Mouse (Mus musculus) forebrain, embryonic 16.5 days (tissue): ENCODE measurements at regions not wholly inside any gene's neighbourhood (a gene's known extent, or its start where the extent isn't known, plus 50 kb on each side); places are given as distances from the start of the nearest gene placed in this dataset.

Experiments
- ATAC-seq: fragments of 200-750 bp; cut with Nextera tagmentation; 2 replicates; pipeline ENCODE4 v1.8.0; 2017; ENCODE audit warnings: mild to moderate bottlenecking, moderate library complexity
- H3K27ac ChIP-seq: fragments of 300-500 bp; sonication (generic); 2 replicates; pipeline ENCODE4 v1.5.1; 2014; ENCODE audit warnings: low read length, control low read depth
- H3K27me3 ChIP-seq: fragments of 300-500 bp; sonication (generic); replicated peaks from 2 replicates; pipeline ENCODE4 v1.6.1; 2014; ENCODE audit warnings: low read length; ENCODE audit not compliant: control insufficient read depth, insufficient read depth
- H3K36me3 ChIP-seq: fragments of 300-500 bp; sonication (generic); 2 replicates; pipeline ENCODE4 v1.6.1; 2014; ENCODE audit not compliant: control insufficient read depth, insufficient read depth
- H3K4me1 ChIP-seq: fragments of 300-500 bp; sonication (generic); replicated peaks from 2 replicates; pipeline ENCODE4 v1.6.1; 2014; ENCODE audit warnings: low read length; ENCODE audit not compliant: control insufficient read depth, insufficient read depth
- H3K4me2 ChIP-seq: fragments of 300-500 bp; sonication (generic); 2 replicates; pipeline ENCODE4 v1.6.1; 2014; ENCODE audit warnings: mild to moderate bottlenecking, low read length, control low read depth
- H3K4me3 ChIP-seq: fragments of 300-500 bp; sonication (generic); replicated peaks from 2 replicates; pipeline ENCODE4 v1.5.1; 2014; ENCODE audit warnings: mild to moderate bottlenecking, low read length, control low read depth
- H3K9ac ChIP-seq: fragments of 300-500 bp; sonication (generic); replicated peaks from 2 replicates; pipeline ENCODE4 v1.6.1; 2014; ENCODE audit warnings: low read depth, low read length, control low read depth
- H3K9me3 ChIP-seq: fragments of 300-500 bp; sonication (generic); 2 replicates; pipeline ENCODE4 v1.6.1; 2016; ENCODE audit warnings: low read length; ENCODE audit not compliant: control insufficient read depth
- WGBS: fragments of 180-500 bp; shearing (Covaris S2); extraction: QIAGEN DNeasy Blood & Tissue Kit; methylation state at CpG from one replicate; pipeline ENCODE4 v1.1.7; 2014; 5-methylcytosine and 5-hydroxymethylcytosine counted together

DNA sequence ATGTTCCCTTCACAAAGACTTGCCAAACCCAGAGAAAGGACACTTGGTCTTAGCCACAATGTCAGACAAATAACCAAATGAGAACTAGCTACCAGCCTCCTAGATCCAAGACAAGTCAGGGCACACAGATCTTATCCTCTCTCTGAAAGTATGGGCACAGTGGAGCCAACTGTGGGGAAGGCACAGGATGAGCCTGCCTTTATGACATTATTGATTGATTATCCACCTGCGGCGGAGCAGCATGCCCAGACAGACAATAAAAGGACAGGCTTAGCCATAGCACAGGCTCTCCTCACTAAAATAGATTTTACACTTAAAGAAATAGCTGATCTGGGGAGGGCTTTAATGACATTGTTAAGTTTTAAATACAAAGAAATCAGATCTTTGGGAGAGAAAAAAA is 117.9 kb downstream of the Maf start:
- Histone ChIP-seq H3K27ac (no peak overlapping the region), H3K4me2 (no peak overlapping the region), H3K9me3 (no peaks in the 10 kb centered on the region), H3K4me3 (no peak overlapping the region), H3K4me1 (no peaks in the 10 kb centered on the region), H3K9ac (no peak overlapping the region), H3K27me3 (no peaks in the 10 kb centered on the region), H3K36me3 (no peaks in the 10 kb centered on the region)
- ATAC-seq = no peak
- 98% methylated on average over 2 of the region's 2 CpGs for WGBS

DNA sequence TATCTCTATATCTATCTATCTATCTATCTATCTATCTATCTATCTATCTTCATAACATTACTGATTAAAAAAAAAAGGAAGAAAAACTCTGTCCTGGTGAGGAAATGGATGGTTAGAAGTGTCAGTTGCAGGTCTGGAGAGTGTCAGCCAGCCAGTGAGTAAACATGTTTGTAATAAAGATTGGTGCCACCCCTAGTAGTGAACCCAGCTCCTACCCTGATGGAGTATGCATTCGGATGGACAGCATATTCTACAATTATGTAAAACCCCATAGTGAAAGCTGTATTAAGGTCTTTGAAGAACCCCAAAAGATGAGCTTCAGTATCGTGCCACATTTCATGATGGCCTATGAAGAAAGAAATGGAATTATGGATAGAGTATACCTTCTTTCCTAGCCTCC is 118.5 kb downstream of the Maf start:
- no peak overlapping the region for H3K4me3 ChIP-seq
- H3K27me3 ChIP-seq = no peaks in the 10 kb centered on the region
- H3K4me2 ChIP-seq = no peak overlapping the region
- ATAC-seq = no peak
- WGBS = 97% methylated on average over 2 of the region's 2 CpGs
- no peaks in the 10 kb centered on the region for H3K36me3 ChIP-seq
- no peak overlapping the region for H3K27ac ChIP-seq
- no peaks in the 10 kb centered on the region for H3K9me3 ChIP-seq
- H3K4me1 ChIP-seq = no peaks in the 10 kb centered on the region
- H3K9ac ChIP-seq = no peak overlapping the region

- Histone ChIP-seq H3K27me3 (no peaks in the 10 kb centered on the region), H3K4me3 (no peak overlapping the region), H3K4me1 (no peaks in the 10 kb centered on the region), H3K9me3 (no peaks in the 10 kb centered on the region), H3K4me2 (no peak overlapping the region), H3K27ac (no peak overlapping the region), H3K36me3 (no peaks in the 10 kb centered on the region), H3K9ac (no peak overlapping the region)
- WGBS = 79% methylated on average over 8 of the region's 8 CpGs
- ATAC-seq = no peak
These were observed 123.2 kb downstream of the Maf start for GRCm38 (mm10) chr8:115584311-115584907.

DNA sequence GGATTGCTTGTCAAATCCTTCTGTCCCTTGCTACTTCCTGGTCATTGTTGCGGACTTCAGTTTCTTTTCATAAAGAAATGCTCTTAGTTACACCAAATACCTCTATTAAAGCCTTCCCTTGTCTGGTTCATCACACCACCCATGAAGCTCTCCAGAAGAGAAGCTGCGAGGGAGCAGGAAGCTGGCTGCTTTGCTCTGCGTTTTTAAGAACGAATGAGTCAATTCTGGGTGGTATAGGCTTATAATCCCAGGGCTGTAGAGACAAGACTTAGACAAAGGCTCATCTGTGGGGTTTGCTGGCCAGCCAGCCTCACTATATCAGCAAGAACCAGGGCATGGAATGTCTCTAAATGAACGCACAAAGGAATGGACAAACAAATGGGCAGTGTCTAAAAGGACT is 124.4 kb downstream of the Maf start:
- no peaks in the 10 kb centered on the region for H3K27me3 ChIP-seq
- no peak for ATAC-seq
- H3K9me3 ChIP-seq = no peaks in the 10 kb centered on the region
- 83% methylated on average over 5 of the region's 5 CpGs for WGBS
- no peak overlapping the region for H3K27ac ChIP-seq
- H3K4me1 ChIP-seq = no peaks in the 10 kb centered on the region
- no peak overlapping the region for H3K4me3 ChIP-seq
- H3K36me3 ChIP-seq = no peaks in the 10 kb centered on the region
- no peak overlapping the region for H3K4me2 ChIP-seq
- no peak overlapping the region for H3K9ac ChIP-seq

- Histone ChIP-seq H3K4me2 (no peak overlapping the region), H3K9ac (no peak overlapping the region), H3K4me1 (no peaks in the 10 kb centered on the region), H3K4me3 (no peak overlapping the region), H3K36me3 (no peaks in the 10 kb centered on the region), H3K27me3 (no peaks in the 10 kb centered on the region), H3K27ac (no peak overlapping the region), H3K9me3 (no peaks in the 10 kb centered on the region)
- 87% methylated on average over 6 of the region's 6 CpGs for WGBS
- ATAC-seq = no peak
These were observed 125.6 kb downstream of the Maf start for GRCm38 (mm10) chr8:115581940-115582517.

- Histone ChIP-seq H3K36me3 (no peaks in the 10 kb centered on the region), H3K9me3 (no peaks in the 10 kb centered on the region), H3K27me3 (no peaks in the 10 kb centered on the region), H3K4me2 (no peak overlapping the region), H3K4me1 (no peaks in the 10 kb centered on the region), H3K4me3 (no peak overlapping the region), H3K27ac (no peak overlapping the region), H3K9ac (no peak overlapping the region)
- WGBS = 89% methylated on average over 7 of the region's 7 CpGs
- no peak for ATAC-seq
These were observed 139.2 kb downstream of the Maf start for GRCm38 (mm10) chr8:115568394-115568793.

GRCm38 (mm10) chr8:115565768-115566167 is 141.8 kb downstream of the Maf start:
- no peak overlapping the region for H3K9ac ChIP-seq
- H3K27me3 ChIP-seq = no peaks in the 10 kb centered on the region
- no peak overlapping the region for H3K4me2 ChIP-seq
- H3K27ac ChIP-seq = no peak overlapping the region
- no peaks in the 10 kb centered on the region for H3K36me3 ChIP-seq
- no peak for ATAC-seq
- H3K4me3 ChIP-seq = no peak overlapping the region
- 93% methylated on average over 5 of the region's 5 CpGs for WGBS
- H3K9me3 ChIP-seq = no peaks in the 10 kb centered on the region
- H3K4me1 ChIP-seq = no peaks in the 10 kb centered on the region

GRCm38 (mm10) chr8:115562362-115562761 is 145.2 kb downstream of the Maf start:
- Histone ChIP-seq H3K4me3 (no peak overlapping the region), H3K27me3 (no peaks in the 10 kb centered on the region), H3K27ac (no peak overlapping the region), H3K4me2 (no peak overlapping the region), H3K9me3 (no peaks in the 10 kb centered on the region), H3K4me1 (no peaks in the 10 kb centered on the region), H3K36me3 (no peaks in the 10 kb centered on the region), H3K9ac (no peak overlapping the region)
- ATAC-seq = no peak
- WGBS = 33% methylated on average over 4 of the region's 4 CpGs

DNA sequence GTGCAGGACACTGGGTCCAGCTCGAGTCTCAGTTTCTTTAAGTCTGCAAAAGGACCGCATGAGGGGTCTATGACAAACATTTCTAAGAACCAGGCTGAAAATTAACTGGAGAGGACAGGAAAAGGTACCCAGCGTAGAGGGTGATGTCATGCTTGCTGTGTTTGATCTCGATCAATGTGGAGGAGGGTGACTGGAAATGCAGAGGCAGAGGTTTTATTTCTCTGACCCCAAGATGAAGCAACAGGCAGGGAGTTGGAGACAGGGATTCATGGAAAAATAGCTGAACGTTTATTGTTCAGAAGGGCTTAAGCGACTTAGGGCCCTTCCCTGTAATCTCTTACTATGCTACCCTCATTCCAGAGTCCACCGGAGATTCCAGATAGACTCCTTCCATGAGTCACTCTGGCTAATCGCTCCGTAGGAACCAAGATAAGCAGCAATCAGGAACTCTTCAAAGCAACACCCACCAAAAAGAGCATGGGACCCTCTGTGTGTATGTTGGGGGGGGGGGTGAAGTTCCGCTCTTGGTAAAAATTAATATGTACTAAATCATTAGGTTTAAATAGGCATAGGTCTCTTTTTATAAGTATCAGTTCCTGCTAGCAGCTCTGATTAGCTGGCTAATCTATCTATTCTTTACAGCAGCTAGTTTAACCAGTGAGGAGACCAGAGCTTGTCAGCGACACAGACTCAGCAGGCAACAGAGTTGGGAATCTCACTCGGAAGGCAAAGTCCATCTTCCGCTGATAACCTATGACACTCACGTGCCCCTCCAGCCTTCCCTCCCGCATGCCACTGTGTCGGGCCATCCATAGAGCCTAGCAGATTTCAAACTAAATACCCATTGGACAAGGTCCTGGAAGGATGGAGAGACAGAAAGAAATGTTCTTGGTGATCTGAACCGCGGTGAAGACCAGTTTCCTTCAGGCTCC is 146.3 kb downstream of the Maf start:
- 73% methylated on average over 18 of the region's 18 CpGs for whole genome bisulfite sequencing
- H3K27me3 ChIP-seq = no peaks in the 10 kb centered on the region
- H3K4me3 ChIP-seq = no peak overlapping the region
- no peak overlapping the region for H3K27ac ChIP-seq
- no peaks in the 10 kb centered on the region for H3K4me1 ChIP-seq
- no peaks in the 10 kb centered on the region for H3K9me3 ChIP-seq
- H3K9ac ChIP-seq = no peak overlapping the region
- ATAC-seq = no peak
- H3K36me3 ChIP-seq = no peaks in the 10 kb centered on the region
- H3K4me2 ChIP-seq = no peak overlapping the region
